Mouse (Mus musculus): ENCODE data around the gene Nucks1.

Gene Nucks1

DNA sequence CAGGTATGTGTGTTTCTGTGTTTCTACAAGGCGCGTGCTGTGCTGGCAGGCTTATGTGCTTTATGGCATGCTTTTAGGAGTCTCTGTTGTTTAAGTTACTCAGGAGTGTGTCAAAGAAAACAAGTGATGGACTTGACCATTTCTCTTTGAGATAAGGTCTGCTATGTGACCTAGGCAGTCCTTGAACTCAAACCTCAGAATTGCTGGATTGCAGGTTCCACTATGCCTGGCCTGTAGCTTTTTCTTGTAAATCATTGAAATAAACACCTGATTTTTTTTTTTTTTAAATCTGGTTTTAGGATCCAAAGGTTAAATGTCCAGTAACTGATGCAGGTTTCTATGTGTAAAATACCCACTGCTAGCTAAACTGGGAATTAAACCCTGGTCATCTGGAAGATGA, 8.7 kb downstream of the Nucks1 start:
- no peak for DNase-seq (ENCODE audit: low spot score in 2 of 2)

DNA sequence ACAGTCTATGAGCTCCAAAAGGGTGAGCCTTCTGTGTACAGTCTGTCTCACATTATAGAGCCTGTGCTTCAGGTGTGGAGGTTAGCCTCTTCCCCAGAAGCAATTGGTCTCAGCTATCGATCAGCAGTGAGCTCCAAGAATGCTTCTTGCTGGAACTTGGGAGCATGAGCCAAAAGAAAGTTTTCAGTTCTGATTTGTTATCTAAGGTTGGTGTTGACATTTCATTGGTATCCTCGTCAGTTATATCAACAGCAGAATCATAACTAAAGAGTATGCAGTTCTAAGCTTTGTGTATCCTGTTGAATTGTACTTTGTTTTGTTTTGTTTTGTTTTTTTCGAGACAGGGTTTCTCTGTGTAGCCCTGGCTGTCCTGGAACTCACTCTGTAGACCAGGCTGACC, 11.8 kb downstream of the Nucks1 start:
- no peak for DNase-seq (ENCODE audit: low spot score in 2 of 2)

DNA sequence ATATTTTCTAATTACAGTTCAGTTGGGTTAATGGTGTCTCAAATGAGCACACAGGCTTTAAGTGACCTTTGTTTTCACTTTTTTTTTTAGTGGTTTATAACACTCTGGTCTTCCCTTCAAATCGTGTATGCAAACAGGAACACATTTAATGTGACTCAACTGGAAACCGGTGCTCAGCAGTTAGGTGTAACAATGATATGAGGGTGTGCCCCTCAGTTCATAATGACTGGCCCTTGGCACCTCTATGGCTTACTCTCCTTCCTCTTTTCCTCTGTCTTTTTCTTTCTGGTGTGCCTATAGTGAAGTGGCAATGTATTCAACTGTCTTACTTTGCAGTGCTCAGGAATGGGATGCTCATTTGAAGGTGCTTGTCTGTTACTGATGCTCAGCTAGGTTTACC, 23.1 kb downstream of the Nucks1 start:
- no peak for DNase-seq (ENCODE audit: low spot score in 2 of 2)

DNA sequence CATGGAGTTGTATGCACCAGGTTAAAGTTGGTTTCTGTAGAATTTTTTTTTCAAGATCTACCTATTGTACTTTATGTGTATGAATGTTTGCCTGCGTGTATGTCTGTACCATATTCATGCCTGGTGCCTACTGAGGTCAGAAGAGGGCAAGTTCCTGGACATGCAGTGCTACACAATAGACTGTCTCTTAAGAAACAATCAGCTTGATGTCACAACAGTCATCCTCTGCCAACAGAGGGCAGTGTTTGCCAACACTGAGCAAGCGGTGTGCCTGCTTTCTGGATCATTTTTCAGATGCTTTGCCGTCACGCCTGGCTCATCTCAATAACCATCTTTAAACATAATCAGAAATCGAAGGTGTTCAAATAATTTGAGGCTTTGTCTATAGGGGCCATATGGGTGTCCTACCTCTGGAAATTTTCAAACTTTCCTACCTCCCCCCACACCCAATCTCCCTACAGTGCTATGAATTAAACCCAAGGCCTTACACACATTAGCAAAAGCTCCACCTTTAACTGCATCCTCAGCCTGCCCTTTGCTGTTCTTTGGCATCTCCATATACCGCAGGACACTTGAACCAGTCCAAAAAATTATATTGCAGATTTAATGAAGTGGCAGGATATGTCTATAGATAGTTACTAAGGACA, 27.4 kb downstream of the Nucks1 start:
- DNase-seq (ENCODE audit: low spot score in 2 of 2) = peak; percentile 44 to 77

DNA sequence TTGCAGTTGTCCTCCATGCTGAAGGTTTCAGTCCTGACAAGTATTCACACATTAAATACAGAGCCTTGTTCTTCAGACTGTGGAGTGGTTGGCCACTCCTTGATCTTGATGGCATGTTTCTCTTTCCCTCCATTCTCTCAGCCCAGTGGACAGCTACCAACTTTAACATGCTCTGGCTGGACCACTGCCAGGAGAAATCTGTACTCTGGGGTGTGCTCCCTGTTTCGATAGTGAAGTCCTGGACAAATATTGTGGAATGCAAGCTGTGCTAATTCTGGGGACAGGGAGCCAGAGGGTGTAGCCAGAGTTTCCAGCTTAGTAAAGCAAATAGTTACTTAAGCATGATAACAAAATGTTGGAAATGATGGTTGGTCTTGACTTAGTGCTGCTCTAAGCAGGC, 28.5 kb downstream of the Nucks1 start:
- DNase-seq (ENCODE audit: low spot score in 2 of 2) = no peak

DNA sequence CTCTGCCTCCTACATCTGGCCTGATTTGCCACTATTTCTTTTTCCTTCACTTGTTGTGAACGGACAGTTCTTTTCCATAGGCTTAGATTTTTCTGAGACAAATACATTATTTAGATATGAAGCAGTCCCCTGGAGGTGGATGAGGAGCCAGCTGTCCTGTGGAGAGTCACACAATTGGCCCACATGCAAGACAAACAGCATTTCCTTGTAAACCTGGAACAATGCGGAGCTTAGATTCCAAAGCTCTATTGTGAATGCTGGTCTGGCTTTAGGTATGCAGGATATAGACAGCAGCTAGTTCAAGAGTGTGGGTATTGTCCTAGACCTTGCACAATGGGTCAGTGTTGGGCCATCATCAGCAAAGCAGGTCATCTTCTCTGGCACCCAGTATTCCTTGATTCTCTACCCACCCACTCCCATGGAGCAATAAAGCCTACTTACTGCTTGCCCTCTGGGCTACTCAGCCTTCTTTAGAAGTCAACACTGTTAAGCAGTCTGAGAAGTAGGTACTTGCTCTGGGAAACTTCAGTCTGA, 30.4 kb downstream of the Nucks1 start:
- no peak for DNase-seq (ENCODE audit: low spot score in 2 of 2)

DNA sequence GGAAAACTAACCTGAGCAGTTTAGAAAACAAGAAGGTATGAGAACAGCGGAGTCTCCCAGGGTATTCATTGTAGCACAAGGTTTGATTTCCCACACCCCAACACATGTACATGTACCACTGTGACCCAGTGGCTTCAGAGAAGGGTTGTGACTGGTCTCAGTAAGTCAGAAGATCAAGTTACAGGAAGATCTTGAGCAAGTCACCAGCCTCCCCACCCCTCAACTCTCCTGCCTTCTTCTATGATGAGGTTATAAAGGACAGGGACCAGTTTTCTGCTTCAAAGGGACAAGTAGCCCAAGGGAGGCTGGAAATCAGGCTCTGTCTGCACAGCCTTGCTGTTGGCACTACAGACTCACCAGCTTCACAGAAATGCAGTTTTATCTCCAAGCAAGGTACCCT, 31.2 kb downstream of the Nucks1 start:
- DNase-seq (ENCODE audit: low spot score in 2 of 2) = no peak

DNA sequence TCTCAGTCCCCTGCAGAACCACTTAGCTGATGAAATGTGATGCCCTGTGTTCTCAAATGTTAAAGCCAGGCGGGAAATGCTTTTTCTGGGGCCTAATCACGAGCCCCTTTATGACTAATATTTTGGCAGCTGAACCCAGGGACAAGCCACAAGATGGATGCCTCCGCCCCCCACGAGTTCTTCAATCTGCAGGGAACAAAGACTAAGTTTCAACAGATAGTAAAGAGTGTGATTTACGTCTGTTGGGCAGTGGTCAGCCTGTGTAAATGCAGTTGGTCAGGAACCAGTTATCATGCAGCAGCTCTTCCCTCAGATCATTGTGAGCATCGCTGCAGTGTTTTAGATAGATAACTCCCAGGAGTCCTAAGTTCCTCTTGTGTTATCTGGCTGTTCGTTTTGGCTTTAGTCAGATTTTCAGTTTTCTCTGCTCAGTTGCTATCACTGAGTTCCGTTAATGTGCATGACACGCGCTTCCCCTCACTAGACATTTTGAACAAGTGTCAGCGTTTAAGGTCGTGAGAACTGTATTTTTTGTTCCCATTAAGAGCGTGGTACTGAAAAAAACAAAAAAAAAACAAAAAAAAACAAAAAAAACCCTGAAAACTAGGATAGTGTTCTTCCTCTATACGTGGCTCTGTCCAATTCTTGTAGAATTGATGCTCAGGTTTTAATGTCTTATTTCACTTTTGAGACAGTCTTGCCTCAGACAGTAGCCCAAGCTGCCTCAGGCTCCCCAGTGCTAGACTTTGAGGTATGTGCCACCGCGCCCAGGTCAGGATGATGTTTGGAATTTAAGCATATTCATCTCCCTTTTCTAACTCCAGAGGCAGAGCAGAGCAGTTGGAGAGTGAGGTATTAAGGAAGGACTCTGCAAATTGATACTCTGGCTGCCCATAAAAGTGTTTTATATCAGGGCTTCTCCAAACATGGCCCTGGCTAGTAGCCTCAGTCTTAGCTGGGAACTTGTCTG, 32.6 kb downstream of the Nucks1 start:
- DNase-seq (ENCODE audit: low spot score in 2 of 2) = no peak

DNA sequence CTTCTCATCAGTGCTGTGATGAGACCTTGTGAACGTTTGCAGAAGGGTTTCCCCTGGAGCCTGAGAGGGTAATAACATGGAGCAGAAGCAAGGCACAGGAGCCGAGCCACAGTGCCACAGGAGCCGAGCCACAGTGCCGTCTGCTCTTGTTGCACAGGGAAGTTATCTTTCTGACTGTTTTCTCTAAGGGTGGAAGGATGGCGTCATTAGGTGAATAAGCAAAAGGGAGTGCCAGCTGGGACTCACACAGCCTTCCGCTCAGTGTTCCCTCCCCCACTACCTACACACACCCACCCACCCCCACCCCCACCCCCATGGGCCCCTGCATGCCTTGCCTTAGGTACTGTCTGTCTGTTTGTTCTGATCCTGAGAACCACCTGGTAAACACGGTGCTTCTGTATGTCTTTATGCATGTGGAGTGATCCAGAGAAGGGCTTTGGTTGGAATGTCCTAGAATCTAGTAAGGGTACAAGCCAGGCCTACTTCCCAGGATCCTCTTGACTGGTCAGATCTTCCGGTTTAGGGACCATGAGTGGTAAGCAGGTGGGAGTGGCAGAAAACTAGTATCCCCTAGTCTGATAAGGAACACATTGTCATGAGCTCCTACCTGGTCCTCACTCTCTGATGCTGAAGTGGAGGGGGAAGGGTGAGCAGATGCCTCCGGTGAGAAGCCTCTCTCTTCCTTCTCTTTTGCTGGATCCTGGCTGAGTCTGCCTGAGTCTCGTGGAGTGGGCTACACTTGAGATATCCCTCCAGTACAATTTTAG, 35.5 kb downstream of the Nucks1 start:
- no peak for DNase-seq (ENCODE audit: low spot score in 2 of 2)

DNA sequence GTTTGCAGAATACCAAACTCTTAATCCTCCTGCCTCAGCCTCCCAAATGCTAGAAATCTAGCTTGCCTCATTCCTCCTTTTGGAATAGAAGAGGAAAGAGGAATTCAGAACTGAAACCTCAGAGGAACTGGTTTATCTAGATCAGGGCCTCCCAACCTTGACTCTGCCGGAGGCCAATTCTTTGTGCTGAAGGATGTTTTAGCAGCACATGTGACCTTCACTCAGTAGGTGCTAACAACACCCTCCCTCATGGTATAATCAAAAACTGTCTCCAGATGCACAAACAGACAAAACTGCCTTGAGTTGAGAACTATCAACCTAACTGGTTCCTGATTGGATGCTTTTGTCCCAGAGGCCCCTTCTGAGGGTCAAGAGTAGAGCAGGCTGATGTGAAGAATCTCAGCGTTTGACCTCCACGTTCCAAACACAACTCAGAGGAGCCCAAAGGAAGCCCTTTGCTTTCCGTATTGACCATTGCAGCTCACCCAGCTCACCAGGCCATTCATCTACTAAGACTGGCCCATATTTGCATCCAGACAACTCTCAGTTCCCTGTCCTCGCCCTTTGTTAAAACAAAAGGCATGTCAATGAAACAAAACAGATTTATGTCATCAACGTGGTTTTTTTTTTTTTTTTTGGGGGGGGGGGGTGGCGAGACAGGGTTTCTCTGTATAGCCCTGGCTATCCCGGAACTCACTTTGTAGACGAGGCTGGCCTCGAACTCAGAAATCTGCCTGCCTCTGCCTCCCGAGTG, 36.3 kb downstream of the Nucks1 start:
- no peak for DNase-seq (ENCODE audit: low spot score in 2 of 2)

DNA sequence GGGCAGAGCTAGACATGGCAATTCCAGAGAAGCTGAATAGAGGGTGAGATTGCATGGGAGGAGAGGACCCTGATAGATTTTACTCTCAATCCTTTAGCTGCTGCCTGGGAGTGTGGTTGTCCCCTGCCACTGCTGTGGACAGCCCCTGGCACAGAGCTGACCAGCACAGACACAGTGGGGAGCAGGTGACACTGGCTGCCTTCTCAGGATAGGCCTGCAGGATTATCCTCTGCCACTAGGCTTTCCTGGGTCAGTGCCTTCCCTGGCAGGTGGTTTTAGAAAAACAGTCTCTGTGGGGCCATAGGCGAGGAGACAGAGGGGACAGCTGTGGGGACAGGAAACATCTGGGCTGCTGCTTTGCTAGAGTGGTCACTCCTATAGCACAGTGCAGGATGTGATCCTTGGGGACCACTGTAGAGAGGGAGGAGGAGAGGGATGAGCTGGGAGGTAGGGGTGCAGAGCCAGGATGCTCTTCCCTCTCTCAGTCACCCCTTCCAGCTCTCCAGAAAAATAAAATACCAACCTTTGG, 37.7 kb downstream of the Nucks1 start:
- no peak for DNase-seq (ENCODE audit: low spot score in 2 of 2)

DNA sequence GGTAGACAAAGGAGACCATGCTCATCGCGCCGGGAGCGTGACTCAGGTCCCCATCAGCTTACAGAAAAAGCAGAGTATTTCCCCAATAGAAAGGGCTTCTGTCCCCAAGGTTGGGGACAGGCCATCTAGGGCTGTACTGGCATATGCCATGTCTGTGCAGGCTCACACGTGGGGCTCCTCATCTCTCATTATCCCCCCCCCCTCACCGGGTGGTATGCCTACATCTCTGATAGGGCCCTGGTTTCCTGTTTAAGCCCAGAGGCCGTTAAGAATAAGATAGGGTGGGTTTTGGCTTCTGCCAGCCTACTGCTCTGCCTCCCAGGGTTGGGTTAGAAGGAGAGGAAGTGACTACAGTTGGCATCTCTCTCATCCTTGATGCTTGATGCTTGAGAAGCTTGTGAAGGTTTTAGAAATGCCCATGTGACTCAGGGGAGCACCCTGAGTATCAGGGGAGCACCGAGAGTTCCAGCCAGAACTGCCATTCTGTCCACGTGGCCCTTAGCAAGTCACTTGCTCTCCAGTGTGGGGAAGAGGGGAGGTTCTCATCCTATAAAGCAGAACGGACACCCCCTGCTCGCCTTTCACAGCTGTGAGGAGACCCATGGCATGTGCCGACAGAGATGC, 44.0 kb downstream of the Nucks1 start:
- no peak for DNase-seq (ENCODE audit: low spot score in 2 of 2)

DNA sequence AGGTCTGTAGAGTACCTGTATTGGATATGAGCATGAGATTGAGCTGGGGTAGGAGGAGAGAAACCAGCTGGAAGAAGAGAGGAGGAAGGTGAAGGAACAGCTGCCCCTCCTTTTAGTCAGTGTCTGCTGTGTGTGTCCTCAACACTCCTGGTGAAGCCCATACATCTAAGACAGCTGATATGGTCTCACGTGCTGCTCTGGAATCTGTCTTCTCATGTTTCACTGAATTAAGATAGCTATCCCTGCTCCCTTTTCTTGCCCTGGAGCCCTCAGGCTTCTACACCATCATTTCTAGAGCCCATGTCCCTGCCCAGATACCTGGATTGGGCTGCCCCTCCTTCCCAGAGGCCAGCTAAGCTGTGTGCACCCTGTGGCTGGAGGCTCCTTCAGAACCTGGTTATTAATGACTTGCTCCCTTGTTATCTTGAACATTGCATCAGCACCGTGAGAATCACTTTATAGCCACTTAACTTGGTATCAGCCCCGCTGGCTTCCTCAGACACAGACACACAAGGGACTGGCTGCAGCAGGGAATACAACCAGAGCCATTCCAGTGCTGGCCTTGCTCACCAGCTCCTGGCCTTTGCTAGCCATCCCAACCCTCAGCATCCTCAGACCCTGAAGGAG, 44.9 kb downstream of the Nucks1 start:
- no peak for DNase-seq (ENCODE audit: low spot score in 2 of 2)

DNA sequence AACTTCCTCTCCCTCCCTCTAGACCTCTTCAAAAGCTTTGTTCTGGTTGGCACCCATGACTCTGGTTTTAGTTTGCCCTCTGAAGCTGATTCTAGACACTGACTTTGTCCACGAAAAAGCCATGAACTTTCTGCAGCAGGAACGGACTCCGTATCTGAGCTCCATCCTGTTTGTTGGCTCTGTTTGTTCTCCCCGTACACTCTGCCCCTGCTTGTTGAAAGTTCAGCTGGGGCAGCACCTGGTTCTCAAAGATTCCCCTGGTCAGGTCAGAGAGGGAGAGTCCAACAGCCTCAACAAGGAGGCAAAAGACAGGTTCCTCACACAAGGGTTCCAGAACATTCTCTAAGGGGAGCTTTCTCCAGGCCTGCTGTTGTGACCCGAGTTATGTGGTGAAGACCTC, 47.1 kb downstream of the Nucks1 start:
- DNase-seq (ENCODE audit: low spot score in 2 of 2) = no peak

DNA sequence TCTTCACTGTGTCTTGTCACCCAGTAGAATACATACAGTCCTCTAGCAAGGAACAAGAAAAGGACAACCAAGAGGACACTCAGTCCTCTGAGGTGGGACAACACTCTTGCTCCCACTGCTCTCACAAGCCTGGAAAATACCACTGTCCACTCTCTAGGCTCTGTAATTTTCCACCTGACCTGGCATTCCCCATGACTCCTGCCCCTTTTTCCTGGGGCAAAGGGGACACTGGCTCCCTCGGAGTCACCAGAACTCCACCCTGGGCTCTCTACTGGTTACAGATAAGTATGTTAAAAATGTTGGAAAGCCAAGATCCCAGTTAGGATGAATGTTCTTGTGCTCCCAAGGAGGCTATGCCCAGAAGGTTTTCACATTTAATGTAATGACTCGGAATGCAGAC, 50.7 kb downstream of the Nucks1 start:
- DNase-seq (ENCODE audit: low spot score in 2 of 2) = no peak

DNA sequence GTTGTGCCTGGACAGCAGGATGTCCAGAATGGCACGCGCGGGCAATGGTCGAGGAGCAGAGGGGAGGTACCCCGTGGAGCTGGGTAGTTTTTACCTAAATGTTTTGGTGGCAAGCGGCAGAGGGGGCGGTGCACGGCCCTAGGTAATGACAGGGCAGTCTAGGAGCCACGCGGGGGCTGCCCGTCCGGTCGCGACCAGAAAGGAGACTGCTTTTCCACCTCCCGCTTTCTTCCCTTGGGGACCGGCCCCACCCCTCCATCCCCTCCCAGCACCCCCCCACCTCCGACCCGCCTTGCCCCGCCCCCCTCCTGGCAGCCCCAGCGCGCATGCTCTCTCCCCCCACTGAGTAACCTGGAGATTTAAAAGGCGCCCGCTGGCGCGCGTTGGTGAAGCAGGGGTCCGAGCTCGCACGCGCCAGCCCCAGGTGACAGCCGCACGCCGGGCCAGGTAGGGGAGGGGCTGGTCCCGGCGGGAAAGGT, 52.3 kb downstream of the Nucks1 start, which contains the start of gene Slc45a3:
Gene Slc45a3, plus strand, starts transcription at position 362 of the 479 bp plus-strand sequence.
- no peak for DNase-seq (ENCODE audit: low spot score in 2 of 2)

DNA sequence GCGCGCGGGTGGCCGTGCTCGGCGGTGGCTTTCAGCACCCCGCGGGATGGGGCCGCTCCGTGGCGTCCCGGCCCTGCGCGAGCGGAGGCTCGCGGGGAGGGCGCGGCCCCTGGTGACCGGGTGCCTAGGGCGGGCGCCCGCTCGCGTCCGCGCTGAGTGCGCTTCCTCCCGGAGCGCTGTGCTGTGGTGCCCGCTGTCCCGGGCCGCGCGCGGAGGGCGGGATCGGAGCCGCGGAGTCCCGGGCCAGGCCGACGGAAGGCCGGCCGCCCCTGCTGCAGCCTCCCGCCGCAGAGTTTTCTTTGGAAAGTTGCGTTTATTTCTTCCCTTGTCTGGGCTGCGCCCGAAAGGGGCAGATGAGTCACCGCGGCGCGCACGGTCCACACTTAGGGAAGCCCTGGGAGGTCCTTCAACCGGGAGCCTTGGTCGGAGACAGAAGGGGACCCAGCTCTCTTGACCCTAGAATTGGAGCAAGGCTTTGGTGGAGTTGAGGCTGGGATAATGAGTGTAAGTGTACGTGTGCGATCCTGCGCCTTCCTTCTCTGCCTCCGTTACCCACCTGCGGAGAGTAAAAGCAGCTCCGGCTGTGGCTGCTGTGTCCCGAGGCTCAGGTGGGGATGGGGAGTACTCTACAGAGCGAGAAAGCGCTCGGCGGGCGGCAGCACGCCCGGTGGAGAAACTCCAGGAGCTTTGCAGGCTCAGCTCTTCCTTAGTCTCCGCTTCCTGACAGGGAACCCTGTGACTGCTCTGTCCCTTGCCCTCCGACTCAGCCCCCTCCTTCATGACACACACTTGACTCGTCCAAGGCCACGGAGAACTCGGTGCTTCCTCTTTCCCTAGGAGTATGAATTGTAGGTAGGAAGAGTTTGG, 53.0 kb downstream of the Nucks1 start:
- DNase-seq (ENCODE audit: low spot score in 2 of 2) = no peak

DNA sequence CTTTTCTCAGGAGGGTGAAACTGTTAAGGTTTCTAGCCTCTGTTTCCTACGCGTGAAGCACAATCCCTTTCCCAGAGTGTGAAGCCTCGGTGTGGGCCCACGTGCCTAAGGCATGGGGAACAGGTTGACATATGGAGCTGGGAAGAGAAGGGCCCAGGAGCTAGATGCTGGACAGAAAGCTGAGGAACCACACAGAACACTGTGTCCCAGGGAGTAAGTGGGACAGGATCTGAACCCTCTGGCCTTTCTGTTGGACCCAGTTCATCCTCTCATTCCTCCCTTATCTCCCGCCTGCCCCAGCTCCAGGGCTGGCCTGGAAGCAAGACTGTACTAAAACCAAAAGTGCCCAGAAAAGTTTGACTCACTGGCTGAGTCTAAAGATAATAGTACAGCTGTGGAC, 53.8 kb downstream of the Nucks1 start:
- no peak for DNase-seq (ENCODE audit: low spot score in 2 of 2)

DNA sequence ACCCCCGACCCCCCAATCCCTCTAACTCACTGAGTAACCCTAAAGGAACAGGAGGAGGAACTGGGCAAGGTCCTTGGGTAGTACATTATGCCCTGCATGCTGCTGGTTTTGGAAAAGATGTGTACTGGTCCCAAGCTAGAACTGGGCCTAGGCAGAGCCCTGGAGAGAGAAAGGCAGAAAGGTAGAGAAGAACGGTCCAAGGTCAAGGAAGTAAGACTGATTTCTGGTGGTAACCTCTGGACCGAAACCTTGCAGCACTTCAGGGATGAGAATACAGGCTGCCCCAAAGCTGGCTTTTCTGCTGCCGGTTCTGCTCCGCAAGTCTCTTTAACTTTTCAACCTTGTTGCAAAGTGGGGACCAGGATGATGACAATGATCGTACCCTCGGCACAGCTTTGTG, 54.2 kb downstream of the Nucks1 start:
- DNase-seq (ENCODE audit: low spot score in 2 of 2) = no peak

All from spleen, postnatal 4 days (tissue).